In genomic region chr5:129449931-129450573, GRCm38 (mm10) we compare ENCODE assay signal across 18 mouse cellular contexts. TPM values are rescaled to one million over a fixed set of nuclear protein-coding genes. Genes with fewer than 3 reads are reported as not detected.
A peak's percentile ranks its signal among the peaks of the same experiment; 100 is the strongest.
DNase-seq lines count a peak whose midpoint lies in the region; ATAC-seq and TF ChIP-seq lines count a peak whose summit lies in the region.
"Had no signal": no experiment of that assay in that cellular context is flagged by ENCODE, and none has a peak within 500 bp of the region (broad histone marks: within the 10 kb centered on the region; RNA-seq: fewer than 3 reads in every experiment).

No protein-coding gene starts in this region.

- H3K27ac ChIP-seq in heart, postnatal 0 days (ENCODE audit: low read depth) = no peak overlapping the region
- no peak overlapping the region for H3K27ac ChIP-seq in lung, embryonic 16.5 days (ENCODE audit: low read length)
- H3K27ac ChIP-seq in liver, embryonic 12.5 days = no peak overlapping the region
- H3K27ac ChIP-seq: embryonic facial prominence, embryonic 10.5 days; forebrain, embryonic 13.5 days; limb, embryonic 13.5 days had no signal

- H3K36me3 ChIP-seq in heart, postnatal 0 days (replicated peaks; ENCODE audit: control insufficient read depth, insufficient read depth, low read length) = no peaks in the 10 kb centered on the region
- no peaks in the 10 kb centered on the region for H3K36me3 ChIP-seq in lung, embryonic 16.5 days (ENCODE audit: control insufficient read depth, insufficient read depth, low read length)
- no peaks in the 10 kb centered on the region for H3K36me3 ChIP-seq in liver, embryonic 12.5 days
- H3K36me3 ChIP-seq: embryonic facial prominence, embryonic 10.5 days; hindbrain, embryonic 15.5 days; limb, embryonic 13.5 days had no signal

- TF ChIP-seq EP300 in heart, postnatal 0 days (IDR thresholded peaks at IDR 0.05; ENCODE audit: low read depth) = no peak

- peak; percentile 8 for DNase-seq in heart, postnatal 0 days (ENCODE audit: low spot score)
- no peak for DNase-seq in heart, postnatal 4 days
- DNase-seq in lung, adult 18-20 months = no peak
- peak; percentile 74 for DNase-seq in cerebellum, adult 11-12 months
- DNase-seq in cerebellum, postnatal 25 days = peak; percentile 60 to 70
- no peak for DNase-seq in testis, postnatal 10 days (ENCODE audit: low spot score)
- DNase-seq: gastrocnemius, postnatal 25 days; right cerebral cortex, adult 18-20 months; thymus, adult 2 months had no signal

- 0 out of 2 replicates have a peak, but pooled peaks cover 5% of the 10 kb centered on the region for H3K4me1 ChIP-seq in heart, postnatal 0 days (ENCODE audit: control insufficient read depth, insufficient read depth)
- H3K4me1 ChIP-seq in lung, embryonic 16.5 days (replicated peaks; ENCODE audit: control insufficient read depth, insufficient read depth, low read length) = peaks cover 5% of the 10 kb centered on the region
- H3K4me1 ChIP-seq in liver, embryonic 12.5 days = no peaks in the 10 kb centered on the region

- H3K4me3 ChIP-seq in heart, postnatal 0 days (ENCODE audit: low read depth, low read length) = no peak overlapping the region
- no peak overlapping the region for H3K4me3 ChIP-seq in lung, embryonic 16.5 days (ENCODE audit: low read length)
- no peak overlapping the region for H3K4me3 ChIP-seq in liver, embryonic 12.5 days
- H3K4me3 ChIP-seq: embryonic facial prominence, embryonic 10.5 days; forebrain, embryonic 13.5 days; hindbrain, embryonic 15.5 days; limb, embryonic 13.5 days; myocyte had no signal

- H3K9ac ChIP-seq in heart, postnatal 0 days (replicated peaks; ENCODE audit: low read depth, low read length) = no peak overlapping the region
- H3K9ac ChIP-seq in lung, embryonic 16.5 days (ENCODE audit: low read length) = no peak overlapping the region
- H3K9ac ChIP-seq in liver, embryonic 12.5 days = no peak overlapping the region
- H3K9ac ChIP-seq: forebrain, embryonic 13.5 days; hindbrain, embryonic 15.5 days; limb, embryonic 13.5 days had no signal

- WGBS in heart, postnatal 0 days = 37% methylated on average over 7 of the region's 7 CpGs
- 25% methylated on average over 7 of the region's 7 CpGs for WGBS in lung, embryonic 16.5 days
- WGBS in liver, embryonic 12.5 days (ENCODE audit: insufficient replicate concordance) = 56% methylated on average over 7 of the region's 7 CpGs

- no peaks in the 10 kb centered on the region for H3K9me3 ChIP-seq in heart, postnatal 0 days (replicated peaks; ENCODE audit: control insufficient read depth, low read length)
- no peaks in the 10 kb centered on the region for H3K9me3 ChIP-seq in lung, embryonic 16.5 days (ENCODE audit: control insufficient read depth, low read length)
- H3K9me3 ChIP-seq in liver, embryonic 12.5 days (replicated peaks) = no peaks in the 10 kb centered on the region
- H3K9me3 ChIP-seq: embryonic facial prominence, embryonic 10.5 days; forebrain, embryonic 13.5 days; hindbrain, embryonic 15.5 days; limb, embryonic 13.5 days had no signal

- H3K4me2 ChIP-seq in heart, postnatal 0 days (ENCODE audit: low read depth, low read length) = no peak overlapping the region
- no peak overlapping the region for H3K4me2 ChIP-seq in lung, embryonic 16.5 days (ENCODE audit: low read depth, low read length)
- H3K4me2 ChIP-seq in liver, embryonic 12.5 days = no peak overlapping the region
- H3K4me2 ChIP-seq: forebrain, embryonic 13.5 days; hindbrain, embryonic 15.5 days; limb, embryonic 13.5 days; midbrain, embryonic 11.5 days had no signal

- ATAC-seq in heart, postnatal 0 days (ENCODE audit: insufficient read depth, low read depth) = no peak
- ATAC-seq in lung, embryonic 16.5 days (ENCODE audit: low read depth) = peak; percentile 85
- no peak for ATAC-seq in liver, embryonic 12.5 days
- ATAC-seq: forebrain, embryonic 13.5 days; intestine, postnatal 0 days had no signal

- no peak for TF ChIP-seq CTCF in heart, postnatal 0 days (IDR thresholded peaks at IDR 0.05; ENCODE audit: low read depth)

- H3K27me3 ChIP-seq in heart, postnatal 0 days (ENCODE audit: control insufficient read depth, insufficient read depth, low read length) = no peaks in the 10 kb centered on the region
- peaks cover 2% of the 10 kb centered on the region for H3K27me3 ChIP-seq in lung, embryonic 16.5 days (ENCODE audit: control insufficient read depth, insufficient read depth, low read depth, low read length)
- H3K27me3 ChIP-seq in liver, embryonic 12.5 days (replicated peaks) = no peaks in the 10 kb centered on the region
- H3K27me3 ChIP-seq: forebrain, embryonic 13.5 days; hindbrain, embryonic 15.5 days; limb, embryonic 13.5 days had no signal

RNA-seq across cellular contexts. Expression of gene Sfswap, which starts 51.0 kb away (rescaled TPM):
- total RNA-seq in heart, postnatal 0 days (2014; rRNA removed; ENCODE audit: low replicate concordance) = 28.2 and 38.3 TPM in 2 replicates
- polyA plus RNA-seq in heart, postnatal 0 days (2015; fragmentation: Nextera tagmentation; extraction: Ambion mirVana) = 14.4 and 15.7 TPM in 2 replicates
- total RNA-seq in heart, postnatal 4 days (2021) = 10 to 100 TPM; 55.4 to 56.2 TPM
- 38.6 and 40.9 TPM in 2 replicates for polyA plus RNA-seq in lung, embryonic 16.5 days (2015; fragmentation: Nextera tagmentation; extraction: Ambion mirVana)
- 29.7 and 31.3 TPM in 2 replicates for polyA plus RNA-seq in liver, embryonic 12.5 days (2016; fragmentation: Nextera tagmentation; extraction: Ambion mirVana)

Comparison
In these comparisons a context has a peak if more than half of its experiments do, and no peak if none do; other contexts are left out.
1. DNase-seq: peak in heart, postnatal 0 days (single experiment), cerebellum, adult 11-12 months (single experiment) and cerebellum, postnatal 25 days (2 of 2); none in heart, postnatal 4 days (single experiment), lung, adult 18-20 months (0 of 2) and testis, postnatal 10 days (single experiment).